Mouse (Mus musculus) heart, embryonic 16.5 days (tissue): Measurements from ENCODE around the gene Smarca5. TPM values are rescaled to one million over a fixed set of nuclear protein-coding genes. Genes with fewer than 3 reads are reported as not detected.

Experiments used
- ATAC-seq: fragments of 200-750 bp; cut with Nextera tagmentation; replicated peaks from 2 replicates; pipeline ENCODE4 v1.8.0; 2017; ENCODE audit warnings: moderate number of reproducible peaks; ENCODE audit not compliant: insufficient read depth, low FRiP score; ENCODE audit errors: extremely low read depth
- H3K27ac ChIP-seq: fragments of 300-500 bp; sonication (generic); 2 replicates; pipeline ENCODE4 v1.5.1; 2014; ENCODE audit warnings: mild to moderate bottlenecking, low read length, control low read depth, moderate library complexity
- H3K27me3 ChIP-seq: fragments of 300-500 bp; sonication (generic); 2 replicates; pipeline ENCODE4 v1.6.1; 2014; ENCODE audit warnings: low read length, mixed read lengths; ENCODE audit not compliant: control insufficient read depth, insufficient read depth
- H3K36me3 ChIP-seq: fragments of 300-500 bp; sonication (generic); 2 replicates; pipeline ENCODE4 v1.6.1; 2014; ENCODE audit not compliant: control insufficient read depth, insufficient read depth
- H3K4me1 ChIP-seq: fragments of 300-500 bp; sonication (generic); 2 replicates; pipeline ENCODE4 v1.6.1; 2014; ENCODE audit warnings: low read length, mixed read lengths; ENCODE audit not compliant: control insufficient read depth, insufficient read depth
- H3K4me2 ChIP-seq: fragments of 300-500 bp; sonication (generic); 2 replicates; pipeline ENCODE4 v1.6.1; 2014; ENCODE audit warnings: low read depth, mild to moderate bottlenecking, control low read depth, low read length
- H3K4me3 ChIP-seq: fragments of 300-500 bp; sonication (generic); 2 replicates; pipeline ENCODE4 v1.5.1; 2014; ENCODE audit warnings: mild to moderate bottlenecking, control low read depth, low read length
- H3K9ac ChIP-seq: fragments of 300-500 bp; sonication (generic); 2 replicates; pipeline ENCODE4 v1.6.1; 2014; ENCODE audit warnings: low read length, control low read depth
- H3K9me3 ChIP-seq: fragments of 300-500 bp; sonication (generic); replicated peaks from 2 replicates; pipeline ENCODE4 v1.6.1; 2016; ENCODE audit warnings: low read length; ENCODE audit not compliant: control insufficient read depth
- WGBS: fragments of 180-500 bp; shearing (Covaris S2); extraction: QIAGEN DNeasy Blood & Tissue Kit; methylation state at CpG from one replicate; pipeline ENCODE4 v1.1.7; 2014; 5-methylcytosine and 5-hydroxymethylcytosine counted together
- polyA plus RNA-seq: library from polyadenylated mRNA; unstranded; fragments of >200 nt; fragmentation: Nextera tagmentation; extraction: Ambion mirVana; gene quantifications from 2 replicates; pipeline ENCODE4 v1.2.1, GENCODE M21; 2015

Smarca5 gene
- polyA plus RNA-seq, 1 experiment from 2014 or later: 35.6 TPM

GRCm38 (mm10) chr8:80710670-80711400 is 28.5 kb downstream of the Smarca5 start:
- H3K36me3 ChIP-seq: peaks cover 39% of the 10 kb centered on the region
- no peak overlapping the region for H3K27ac ChIP-seq
- H3K9ac ChIP-seq: no peak overlapping the region
- no peaks in the 10 kb centered on the region for H3K27me3 ChIP-seq
- no peak for ATAC-seq
- no peak overlapping the region for H3K4me2 ChIP-seq
- no peak overlapping the region for H3K4me3 ChIP-seq
- WGBS: 79% methylated on average over 4 of the region's 4 CpGs
- H3K9me3 ChIP-seq: no peaks in the 10 kb centered on the region
- no peaks in the 10 kb centered on the region for H3K4me1 ChIP-seq

- Histone ChIP-seq H3K36me3 (no peaks in the 10 kb centered on the region), H3K27me3 (no peaks in the 10 kb centered on the region), H3K9ac (no peak overlapping the region), H3K27ac (no peak overlapping the region), H3K4me2 (no peak overlapping the region), H3K4me3 (no peak overlapping the region), H3K4me1 (no peaks in the 10 kb centered on the region), H3K9me3 (no peaks in the 10 kb centered on the region)
- ATAC-seq: no peak
- 20% methylated on average over 4 of the region's 4 CpGs for WGBS
Measured at GRCm38 (mm10) chr8:80688141-80688540, 51.2 kb downstream of the Smarca5 start.

GRCm38 (mm10) chr8:80683756-80684335 is 55.5 kb downstream of the Smarca5 start:
- Histone ChIP-seq H3K4me1 (no peaks in the 10 kb centered on the region), H3K27me3 (no peaks in the 10 kb centered on the region), H3K9ac (no peak overlapping the region), H3K4me2 (no peak overlapping the region), H3K4me3 (no peak overlapping the region), H3K27ac (no peak overlapping the region), H3K9me3 (no peaks in the 10 kb centered on the region), H3K36me3 (no peaks in the 10 kb centered on the region)
- no peak for ATAC-seq
- 45% methylated on average over 5 of the region's 5 CpGs for WGBS

GRCm38 (mm10) chr8:80682594-80682993 is 56.7 kb downstream of the Smarca5 start:
- no peak for ATAC-seq
- no peak overlapping the region for H3K4me3 ChIP-seq
- H3K27me3 ChIP-seq: no peaks in the 10 kb centered on the region
- H3K27ac ChIP-seq: no peak overlapping the region
- no peaks in the 10 kb centered on the region for H3K4me1 ChIP-seq
- 58% methylated on average over 5 of the region's 5 CpGs for WGBS
- no peak overlapping the region for H3K9ac ChIP-seq
- no peaks in the 10 kb centered on the region for H3K9me3 ChIP-seq
- no peaks in the 10 kb centered on the region for H3K36me3 ChIP-seq
- no peak overlapping the region for H3K4me2 ChIP-seq

- Histone ChIP-seq H3K9ac (no peak overlapping the region), H3K4me1 (no peaks in the 10 kb centered on the region)
- 61% methylated on average over 17 of the region's 17 CpGs for WGBS
Measured at GRCm38 (mm10) chr8:80669277-80669901, 69.9 kb downstream of the Smarca5 start.

GRCm38 (mm10) chr8:80663476-80663875 is 75.8 kb downstream of the Smarca5 start:
- Histone ChIP-seq H3K27ac (no peak overlapping the region), H3K4me2 (no peak overlapping the region), H3K4me1 (peaks cover 2% of the 10 kb centered on the region; the same call in 1 of the 2 replicates), H3K9ac (no peak overlapping the region), H3K9me3 (no peaks in the 10 kb centered on the region), H3K36me3 (no peaks in the 10 kb centered on the region), H3K27me3 (no peaks in the 10 kb centered on the region; the same call in 1 of the 2 replicates), H3K4me3 (no peak overlapping the region)
- no peak for ATAC-seq
- 58% methylated on average over 3 of the region's 3 CpGs for WGBS

More at GRCm38 (mm10) chr8:80669277-80669901, 69.9 kb downstream of the Smarca5 start:
- H3K36me3 ChIP-seq: no peaks in the 10 kb centered on the region
- ATAC-seq: no peak
- no peaks in the 10 kb centered on the region for H3K9me3 ChIP-seq
- no peaks in the 10 kb centered on the region; the same call in 1 of the 2 replicates for H3K27me3 ChIP-seq
- H3K4me2 ChIP-seq: no peak overlapping the region
- H3K4me3 ChIP-seq: no peak overlapping the region
- H3K27ac ChIP-seq: no peak overlapping the region

- 18% methylated on average over 4 of the region's 4 CpGs for WGBS
- no peaks in the 10 kb centered on the region; the same call in 1 of the 2 replicates for H3K27me3 ChIP-seq
- no peak overlapping the region for H3K4me2 ChIP-seq
- no peak for ATAC-seq
- no peaks in the 10 kb centered on the region for H3K36me3 ChIP-seq
- no peak overlapping the region for H3K4me3 ChIP-seq
- peaks cover 2% of the 10 kb centered on the region; the same call in 1 of the 2 replicates for H3K4me1 ChIP-seq
- no peak overlapping the region for H3K9ac ChIP-seq
- H3K9me3 ChIP-seq: no peaks in the 10 kb centered on the region
- no peak overlapping the region for H3K27ac ChIP-seq
Measured at GRCm38 (mm10) chr8:80661055-80661454, 78.2 kb downstream of the Smarca5 start.

GRCm38 (mm10) chr8:80657639-80658038 is 81.7 kb downstream of the Smarca5 start:
- Histone ChIP-seq H3K27me3 (no peaks in the 10 kb centered on the region), H3K4me1 (peaks cover 2% of the 10 kb centered on the region; the same call in 1 of the 2 replicates), H3K4me3 (no peak overlapping the region), H3K27ac (no peak overlapping the region), H3K4me2 (no peak overlapping the region), H3K9me3 (no peaks in the 10 kb centered on the region), H3K36me3 (no peaks in the 10 kb centered on the region), H3K9ac (no peak overlapping the region)
- 35% methylated on average over 4 of the region's 4 CpGs for WGBS
- ATAC-seq: no peak
